Mouse (Mus musculus): ENCODE measurements around the gene Kcnd3. TPM values are rescaled to one million over a fixed set of nuclear protein-coding genes. Genes with fewer than 3 reads are reported as not detected.

The Kcnd3 gene
- polyA plus RNA-seq, 1 experiment from 2014 or later: 7.1 TPM

DNA sequence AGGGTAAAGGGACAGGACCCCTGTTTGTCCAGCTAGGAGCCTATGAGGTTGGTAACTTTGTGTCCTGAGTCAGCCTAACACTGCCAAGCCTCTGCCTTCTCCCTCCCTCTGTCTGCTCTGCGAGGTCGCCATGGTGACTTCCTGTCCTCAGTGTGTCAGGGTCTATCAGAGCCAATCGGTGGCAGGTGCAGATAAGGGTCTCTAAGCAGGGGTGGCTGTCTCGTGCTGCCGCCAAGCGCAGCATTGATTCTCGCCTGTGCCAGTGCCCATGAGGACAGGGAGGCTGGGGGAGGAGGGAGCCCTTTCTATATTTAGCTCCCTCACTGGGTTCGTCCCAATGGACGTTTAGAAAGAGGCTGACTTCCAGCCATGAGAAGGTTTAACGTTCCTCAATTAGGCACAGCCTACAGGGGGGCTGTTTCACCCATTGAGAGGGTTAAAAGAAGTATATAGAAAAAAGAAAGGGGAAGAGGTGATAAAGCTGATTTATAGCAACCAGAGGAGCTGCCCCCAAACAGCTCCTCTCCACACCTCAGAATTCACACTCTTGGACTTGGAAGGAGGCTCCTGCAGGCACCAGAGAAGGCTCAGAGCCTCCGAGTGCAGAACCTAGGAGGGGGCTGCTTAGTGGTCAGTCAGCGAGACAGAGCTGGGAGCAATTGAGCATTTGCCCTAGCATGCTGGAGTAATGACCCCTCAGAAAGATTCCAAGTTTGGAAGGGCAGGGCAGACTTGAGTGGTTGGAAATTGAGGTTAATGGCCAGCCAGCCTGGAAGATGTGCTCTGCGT, 86.9 kb downstream of the Kcnd3 start:
- peak overlapping the region; percentile 6; the same call in 1 of the 2 replicates for H3K4me2 ChIP-seq
- peak overlapping the region; percentile 75 for H3K27ac ChIP-seq
- no peaks in the 10 kb centered on the region for H3K9me3 ChIP-seq
- H3K4me1 ChIP-seq (replicated peaks): peaks cover 18% of the 10 kb centered on the region
- H3K36me3 ChIP-seq: no peaks in the 10 kb centered on the region
- peak; percentile 86 for ATAC-seq (ENCODE audit: low FRiP score)
- H3K4me3 ChIP-seq: no peak overlapping the region
- peak overlapping the region; percentile 30; the same call in 1 of the 2 replicates for H3K9ac ChIP-seq
- WGBS: 20% methylated on average over 13 of the region's 13 CpGs
- H3K27me3 ChIP-seq: no peaks in the 10 kb centered on the region

DNA sequence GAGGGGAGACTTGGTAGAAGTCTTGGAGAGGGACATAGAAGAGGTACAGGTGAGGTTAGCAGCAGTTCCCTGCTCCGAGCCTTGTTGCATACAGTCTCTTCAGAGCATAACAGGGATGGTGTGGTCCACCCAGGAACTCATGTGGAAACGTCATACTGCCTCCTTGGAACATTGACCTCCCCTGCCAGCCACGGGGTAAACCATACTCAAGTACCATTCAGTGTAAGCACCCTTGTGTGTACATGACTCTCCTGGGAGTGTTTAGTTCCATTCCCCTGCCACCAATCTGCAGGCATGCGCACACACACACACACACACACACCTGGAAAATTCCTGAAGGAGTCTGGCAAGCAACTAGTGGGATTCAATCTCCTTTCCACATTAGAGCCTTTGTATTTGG, 90.6 kb downstream of the Kcnd3 start:
- Histone ChIP-seq H3K27ac (no peak overlapping the region), H3K4me2 (no peak overlapping the region), H3K9me3 (no peaks in the 10 kb centered on the region), H3K4me3 (no peak overlapping the region), H3K9ac (no peak overlapping the region), H3K36me3 (no peaks in the 10 kb centered on the region), H3K27me3 (no peaks in the 10 kb centered on the region), H3K4me1 (replicated peaks) (peaks cover 28% of the 10 kb centered on the region)
- 84% methylated on average over 4 of the region's 4 CpGs for WGBS
- ATAC-seq (ENCODE audit: low FRiP score): no peak

DNA sequence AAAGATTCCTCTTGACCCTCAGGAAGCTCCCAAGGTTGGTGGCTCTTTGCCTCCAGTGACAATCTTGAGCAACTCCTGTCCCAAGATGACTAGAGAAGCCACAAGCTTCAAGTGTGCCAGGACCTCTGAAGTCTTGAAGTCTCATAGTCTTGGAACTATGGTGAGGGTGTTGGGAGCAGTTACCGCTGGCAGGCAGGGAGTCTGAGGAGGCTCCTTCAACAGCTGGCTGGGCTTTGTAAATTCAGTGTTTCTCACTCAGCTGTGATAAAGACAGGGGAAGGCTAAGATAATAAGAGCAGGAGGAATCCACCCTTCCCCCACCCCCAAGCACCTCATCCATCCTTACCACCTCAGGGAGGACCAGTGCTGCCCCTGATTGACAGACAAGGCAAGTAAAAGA, 92.0 kb downstream of the Kcnd3 start:
- no peak for ATAC-seq (ENCODE audit: low FRiP score)
- Histone ChIP-seq H3K9ac (no peak overlapping the region), H3K9me3 (no peaks in the 10 kb centered on the region), H3K4me2 (no peak overlapping the region), H3K27me3 (no peaks in the 10 kb centered on the region), H3K36me3 (no peaks in the 10 kb centered on the region), H3K27ac (no peak overlapping the region), H3K4me1 (replicated peaks) (peaks cover 17% of the 10 kb centered on the region), H3K4me3 (no peak overlapping the region)
- WGBS: 88% methylated on average over 1 of the region's 1 CpGs

DNA sequence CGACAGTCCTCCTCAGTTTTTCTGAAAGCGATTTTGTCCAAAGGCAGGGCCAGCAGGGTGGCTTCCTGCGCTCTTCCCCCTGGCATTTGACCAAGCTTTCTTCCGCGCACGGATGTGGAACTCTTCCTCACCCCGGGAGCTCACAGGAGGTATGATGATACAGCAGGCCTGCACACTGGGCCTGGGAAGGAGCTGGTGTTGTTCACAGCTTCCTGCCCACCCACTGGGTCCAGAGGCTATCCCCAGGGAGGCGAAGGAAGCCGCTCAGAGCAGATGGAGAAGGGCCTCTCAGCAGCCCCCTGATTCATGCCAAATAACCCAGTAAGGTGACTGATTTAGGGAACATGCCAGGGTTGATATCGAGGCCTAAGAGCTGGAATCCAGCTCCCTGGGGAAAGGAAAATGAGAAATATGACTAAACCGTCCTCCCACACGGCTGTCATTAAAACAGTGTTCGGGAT, 94.5 kb downstream of the Kcnd3 start:
- Histone ChIP-seq H3K36me3 (no peaks in the 10 kb centered on the region), H3K4me3 (no peak overlapping the region), H3K4me1 (replicated peaks) (peaks cover 10% of the 10 kb centered on the region), H3K27me3 (no peaks in the 10 kb centered on the region), H3K9me3 (no peaks in the 10 kb centered on the region), H3K9ac (peak overlapping the region; percentile 15; the same call in 1 of the 2 replicates), H3K27ac (no peak overlapping the region), H3K4me2 (no peak overlapping the region)
- ATAC-seq (ENCODE audit: low FRiP score): 0 out of 2 replicates have a peak, but pooled peaks have one; percentile 4
- 44% methylated on average over 13 of the region's 13 CpGs for WGBS

DNA sequence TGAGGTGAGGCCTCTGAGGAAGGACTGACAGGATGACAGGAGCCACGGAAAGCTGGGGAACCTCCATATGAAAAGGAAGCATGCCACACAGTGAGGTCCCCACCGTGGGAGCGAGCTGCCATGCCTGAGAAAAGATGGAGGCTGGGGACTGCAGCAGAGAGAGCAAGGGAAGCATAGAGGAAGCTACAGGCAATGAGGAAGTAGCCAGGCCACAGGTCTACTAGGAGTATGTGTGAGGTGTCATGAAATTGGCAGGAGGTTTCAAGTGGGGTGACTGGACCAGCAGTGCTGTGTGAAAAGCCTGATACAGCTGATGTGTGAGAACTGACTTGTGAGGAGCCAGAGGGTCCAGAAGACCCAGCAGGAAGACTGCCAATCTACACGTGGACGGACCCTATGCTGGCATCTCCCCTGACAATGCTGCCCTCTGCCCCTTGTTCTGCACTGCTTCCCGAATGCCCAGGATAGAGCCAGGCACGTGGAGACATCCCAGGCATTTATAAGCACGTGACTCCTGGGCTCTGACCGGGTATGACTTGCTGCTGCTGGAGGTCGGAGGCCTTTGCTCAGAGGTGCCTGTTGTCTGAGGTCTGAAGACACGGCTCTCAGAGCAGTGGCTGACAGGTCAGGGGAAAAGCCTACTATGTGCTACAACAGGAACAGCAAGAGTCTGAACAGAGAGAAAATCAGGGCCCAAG, 96.1 kb downstream of the Kcnd3 start:
- H3K36me3 ChIP-seq: no peaks in the 10 kb centered on the region
- no peak overlapping the region for H3K4me2 ChIP-seq
- no peak overlapping the region for H3K9ac ChIP-seq
- H3K9me3 ChIP-seq: no peaks in the 10 kb centered on the region
- peaks cover 10% of the 10 kb centered on the region for H3K4me1 ChIP-seq (replicated peaks)
- H3K27me3 ChIP-seq: no peaks in the 10 kb centered on the region
- 81% methylated on average over 11 of the region's 11 CpGs for WGBS
- no peak overlapping the region for H3K27ac ChIP-seq
- ATAC-seq (ENCODE audit: low FRiP score): no peak
- H3K4me3 ChIP-seq: no peak overlapping the region

DNA sequence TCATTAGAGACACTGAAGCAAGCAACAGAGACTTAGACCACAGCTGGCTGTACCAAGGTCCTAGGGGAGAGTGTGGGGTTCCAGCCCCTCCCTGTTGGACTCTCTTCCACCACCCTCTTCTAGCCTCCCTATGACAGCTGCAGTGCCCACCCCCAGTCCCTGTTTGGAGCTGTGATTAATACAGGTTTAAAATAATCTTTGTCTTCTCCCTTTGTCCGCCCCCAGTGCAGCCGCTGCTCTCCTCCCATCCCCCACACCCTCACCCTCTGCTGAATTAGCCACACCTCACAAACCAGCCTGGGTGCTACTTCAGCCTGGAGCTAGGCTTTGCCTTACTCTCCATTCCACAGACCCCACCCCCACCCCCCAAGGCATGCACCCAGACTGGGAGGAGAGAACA, 107.3 kb downstream of the Kcnd3 start:
- no peak overlapping the region for H3K4me3 ChIP-seq
- H3K9me3 ChIP-seq: no peaks in the 10 kb centered on the region
- no peak overlapping the region for H3K4me2 ChIP-seq
- peak overlapping the region; percentile 58; the same call in 1 of the 2 replicates for H3K27ac ChIP-seq
- H3K27me3 ChIP-seq: no peaks in the 10 kb centered on the region
- no peak overlapping the region for H3K9ac ChIP-seq
- WGBS: 12% methylated on average over 2 of the region's 2 CpGs
- H3K36me3 ChIP-seq: no peaks in the 10 kb centered on the region
- peaks cover 27% of the 10 kb centered on the region for H3K4me1 ChIP-seq (replicated peaks)
- peak; percentile 49; the same call in 1 of the 2 replicates for ATAC-seq (ENCODE audit: low FRiP score)

DNA sequence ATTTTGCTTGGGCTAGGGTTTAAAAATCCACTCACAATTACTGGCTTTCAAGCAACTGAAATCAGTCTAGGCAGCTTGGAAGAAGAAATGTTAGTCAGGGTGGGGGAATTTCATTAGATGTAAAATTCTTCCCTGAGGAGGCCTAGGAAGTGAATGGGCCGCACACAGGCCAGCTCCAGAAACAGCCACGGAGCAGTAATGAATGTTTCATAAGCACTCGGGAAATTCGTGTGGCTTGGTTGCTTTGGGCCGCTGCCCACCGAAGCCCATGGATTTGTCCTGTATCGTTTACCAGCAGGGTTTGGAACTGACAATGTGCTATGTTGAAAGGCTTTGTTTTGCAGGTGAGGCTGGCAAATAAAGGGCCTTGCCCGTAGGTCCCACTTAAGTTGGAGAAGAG, 114.8 kb downstream of the Kcnd3 start:
- no peak overlapping the region for H3K4me2 ChIP-seq
- H3K27ac ChIP-seq: peak overlapping the region; percentile 74; the same call in 1 of the 2 replicates
- no peak overlapping the region for H3K9ac ChIP-seq
- WGBS: 45% methylated on average over 8 of the region's 8 CpGs
- H3K4me1 ChIP-seq (replicated peaks): peaks cover 63% of the 10 kb centered on the region
- ATAC-seq (ENCODE audit: low FRiP score): no peak
- no peaks in the 10 kb centered on the region for H3K27me3 ChIP-seq
- H3K9me3 ChIP-seq: no peaks in the 10 kb centered on the region
- H3K36me3 ChIP-seq: no peaks in the 10 kb centered on the region
- H3K4me3 ChIP-seq: no peak overlapping the region

DNA sequence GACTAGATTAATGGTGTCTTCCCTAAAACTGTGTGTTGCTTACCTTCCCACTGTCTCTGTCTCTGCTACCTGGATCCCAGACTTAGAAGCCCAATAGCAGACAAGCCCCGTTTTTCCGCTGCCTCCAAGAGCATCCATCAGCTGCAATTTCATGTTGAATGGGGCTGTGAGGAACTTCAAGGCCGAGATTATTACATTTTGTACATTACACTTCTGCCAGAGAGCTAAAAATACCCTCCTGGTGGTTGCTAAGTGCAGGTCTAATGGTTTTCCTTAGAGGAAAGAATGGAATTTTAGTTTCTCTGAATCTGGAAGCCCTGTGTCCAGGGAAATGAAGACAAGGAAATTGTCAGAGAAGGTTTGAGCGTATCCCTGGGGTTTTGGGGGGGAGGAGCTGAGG, 115.3 kb downstream of the Kcnd3 start:
- H3K27ac ChIP-seq: peak overlapping the region; percentile 74; the same call in 1 of the 2 replicates
- H3K4me2 ChIP-seq: no peak overlapping the region
- no peak overlapping the region for H3K4me3 ChIP-seq
- 80% methylated on average over 4 of the region's 4 CpGs for WGBS
- no peak for ATAC-seq (ENCODE audit: low FRiP score)
- H3K4me1 ChIP-seq (replicated peaks): peaks cover 67% of the 10 kb centered on the region
- no peaks in the 10 kb centered on the region for H3K9me3 ChIP-seq
- no peak overlapping the region for H3K9ac ChIP-seq
- no peaks in the 10 kb centered on the region for H3K36me3 ChIP-seq
- no peaks in the 10 kb centered on the region for H3K27me3 ChIP-seq

DNA sequence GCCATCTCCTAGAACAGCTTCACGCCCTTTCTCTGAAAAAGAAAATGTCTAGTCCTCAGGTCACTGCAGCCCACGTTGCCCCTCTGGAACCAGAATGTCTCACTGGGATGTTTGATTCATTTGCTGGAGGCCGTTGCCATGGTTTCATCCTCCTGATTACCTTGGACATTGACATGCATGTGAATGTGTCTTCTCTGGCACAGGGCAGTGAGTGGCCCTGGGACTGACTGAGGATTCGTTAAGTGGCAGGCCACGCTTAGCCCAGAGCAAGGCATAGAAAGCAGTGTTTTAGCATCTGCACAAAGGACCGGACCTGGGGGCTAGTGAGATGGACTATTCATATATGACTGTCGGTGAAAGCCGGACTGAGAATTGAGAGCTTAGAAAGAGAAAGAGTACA, 116.3 kb downstream of the Kcnd3 start:
- Histone ChIP-seq H3K4me1 (replicated peaks) (peaks cover 67% of the 10 kb centered on the region), H3K4me3 (no peak overlapping the region), H3K27me3 (no peaks in the 10 kb centered on the region), H3K9ac (no peak overlapping the region), H3K36me3 (no peaks in the 10 kb centered on the region), H3K9me3 (no peaks in the 10 kb centered on the region), H3K4me2 (no peak overlapping the region), H3K27ac (peak overlapping the region; percentile 74)
- ATAC-seq (ENCODE audit: low FRiP score): peak; percentile 59
- 43% methylated on average over 8 of the region's 8 CpGs for WGBS

DNA sequence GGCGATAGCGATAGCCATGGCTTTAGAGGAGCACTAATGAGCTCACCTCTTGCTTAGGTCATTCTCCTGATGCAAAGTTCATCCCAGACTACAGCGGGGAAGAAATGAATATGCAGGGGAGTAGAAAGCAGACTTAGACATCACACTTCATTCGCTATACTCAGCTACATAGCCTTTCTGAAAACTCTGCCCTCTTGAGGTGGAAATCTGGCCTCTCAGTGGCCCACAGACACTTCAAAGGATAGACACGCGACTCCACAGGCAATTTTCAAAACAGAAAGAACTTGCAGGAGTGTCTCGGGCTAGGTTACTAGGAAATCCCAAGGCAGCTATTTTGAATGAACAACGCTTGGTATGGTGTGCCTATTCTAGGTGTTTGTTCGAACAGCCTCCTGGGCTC, 116.7 kb downstream of the Kcnd3 start:
- ATAC-seq (ENCODE audit: low FRiP score): peak; percentile 29; the same call in 1 of the 2 replicates
- Histone ChIP-seq H3K27me3 (no peaks in the 10 kb centered on the region), H3K4me2 (no peak overlapping the region), H3K4me1 (replicated peaks) (peaks cover 67% of the 10 kb centered on the region), H3K27ac (peak overlapping the region; percentile 74), H3K4me3 (no peak overlapping the region), H3K36me3 (no peaks in the 10 kb centered on the region), H3K9me3 (no peaks in the 10 kb centered on the region), H3K9ac (no peak overlapping the region)
- WGBS: 64% methylated on average over 9 of the region's 9 CpGs

DNA sequence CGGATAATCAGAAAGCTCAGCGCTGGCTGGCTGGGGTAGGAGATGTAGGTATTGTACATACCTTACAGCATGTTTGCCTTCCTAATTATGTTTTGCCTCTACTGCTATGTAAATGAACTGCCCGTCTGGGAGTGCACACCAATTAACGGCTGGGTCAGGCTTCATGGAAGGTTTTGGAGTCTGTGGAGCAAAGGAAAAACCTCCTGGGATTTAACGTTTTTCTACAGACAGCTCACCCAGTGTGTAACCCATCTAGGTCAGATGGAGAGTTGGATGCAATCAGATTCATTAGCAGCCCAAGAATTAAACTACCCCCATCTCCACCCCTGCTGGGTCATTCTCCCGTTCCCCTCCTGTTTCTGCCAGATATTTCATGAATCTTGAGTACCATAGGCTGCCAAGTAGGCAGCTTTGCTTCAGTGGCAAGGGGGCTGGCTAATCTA, 117.2 kb downstream of the Kcnd3 start:
- peak; percentile 65 for ATAC-seq (ENCODE audit: low FRiP score)
- H3K9me3 ChIP-seq: no peaks in the 10 kb centered on the region
- H3K36me3 ChIP-seq: no peaks in the 10 kb centered on the region
- 19% methylated on average over 6 of the region's 6 CpGs for WGBS
- H3K27me3 ChIP-seq: no peaks in the 10 kb centered on the region
- H3K4me1 ChIP-seq (replicated peaks): peaks cover 67% of the 10 kb centered on the region
- no peak overlapping the region for H3K9ac ChIP-seq
- H3K4me3 ChIP-seq: no peak overlapping the region
- peak overlapping the region; percentile 74 for H3K27ac ChIP-seq
- H3K4me2 ChIP-seq: no peak overlapping the region

DNA sequence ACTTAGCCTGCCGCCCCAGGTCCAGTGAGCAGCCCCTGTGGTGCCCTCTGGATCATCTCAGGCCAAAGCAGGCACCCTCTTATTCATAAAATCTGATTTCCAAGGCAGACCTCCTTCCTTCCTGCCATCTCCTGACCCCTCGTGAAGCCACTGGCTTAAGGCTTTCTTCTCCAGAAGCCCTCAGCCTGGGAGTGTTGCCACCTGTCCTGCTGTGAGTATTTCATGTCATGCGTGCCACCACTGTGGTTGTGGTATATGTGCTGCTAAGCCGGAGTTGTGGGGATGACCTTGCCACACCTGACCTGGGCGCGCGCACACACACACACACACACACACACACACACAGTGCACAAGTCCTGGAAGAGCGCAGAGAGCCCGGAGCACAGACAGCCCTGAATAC, 117.8 kb downstream of the Kcnd3 start:
- Histone ChIP-seq H3K4me3 (no peak overlapping the region), H3K4me2 (no peak overlapping the region), H3K4me1 (replicated peaks) (peaks cover 61% of the 10 kb centered on the region), H3K27ac (peak overlapping the region; percentile 74), H3K36me3 (no peaks in the 10 kb centered on the region), H3K9me3 (no peaks in the 10 kb centered on the region), H3K9ac (no peak overlapping the region), H3K27me3 (no peaks in the 10 kb centered on the region)
- 72% methylated on average over 9 of the region's 9 CpGs for WGBS
- peak; percentile 12; the same call in 1 of the 2 replicates for ATAC-seq (ENCODE audit: low FRiP score)
